Mouse (Mus musculus) embryonic facial prominence, embryonic 12.5 days (tissue): ENCODE results near the gene Prkce. TPM values are rescaled to one million over a fixed set of nuclear protein-coding genes. Genes with fewer than 3 reads are reported as not detected.

ENCODE experiments used
- ATAC-seq: fragments of 200-750 bp; cut with Nextera tagmentation; 2 replicates; pipeline ENCODE4 v1.8.0; 2017; ENCODE audit not compliant: insufficient number of reproducible peaks, insufficient read depth, low FRiP score, low TSS enrichment
- H3K27ac ChIP-seq: fragments of 300-500 bp; sonication (generic); 2 replicates; pipeline ENCODE4 v1.5.1; 2016; ENCODE audit warnings: mild to moderate bottlenecking
- H3K27me3 ChIP-seq: fragments of 300-500 bp; sonication (generic); 2 replicates; pipeline ENCODE4 v1.6.1; 2016; ENCODE audit warnings: mild to moderate bottlenecking, moderate library complexity
- H3K36me3 ChIP-seq: fragments of 300-500 bp; sonication (generic); 2 replicates; pipeline ENCODE4 v1.6.1; 2016; ENCODE audit warnings: mild to moderate bottlenecking
- H3K4me1 ChIP-seq: fragments of 300-500 bp; sonication (generic); 2 replicates; pipeline ENCODE4 v1.6.1; 2016
- H3K4me2 ChIP-seq: fragments of 300-500 bp; sonication (generic); replicated peaks from 2 replicates; pipeline ENCODE4 v1.6.1; 2016; ENCODE audit warnings: mild to moderate bottlenecking, moderate library complexity
- H3K4me3 ChIP-seq: fragments of 300-500 bp; sonication (generic); 2 replicates; pipeline ENCODE4 v1.5.1; 2016; ENCODE audit warnings: mild to moderate bottlenecking
- H3K9ac ChIP-seq: fragments of 300-500 bp; sonication (generic); 2 replicates; pipeline ENCODE4 v1.6.1; 2016; ENCODE audit warnings: mild to moderate bottlenecking, moderate library complexity
- H3K9me3 ChIP-seq: fragments of 300-500 bp; sonication (generic); 2 replicates; pipeline ENCODE4 v1.6.1; 2016; ENCODE audit warnings: mild to moderate bottlenecking, moderate library complexity
- WGBS: fragments of 180-500 bp; shearing (Covaris S2); methylation state at CpG from one replicate; pipeline ENCODE4 v1.1.7; 2016; 5-methylcytosine and 5-hydroxymethylcytosine counted together
- polyA plus RNA-seq: library from polyadenylated mRNA; unstranded; fragments of >200 nt; fragmentation: Nextera tagmentation; extraction: Ambion mirVana; gene quantifications from 2 replicates; pipeline ENCODE4 v1.2.1, GENCODE M21; 2016

Gene Prkce
- polyA plus RNA-seq, 1 experiment from 2014 or later: 9.8 TPM

DNA sequence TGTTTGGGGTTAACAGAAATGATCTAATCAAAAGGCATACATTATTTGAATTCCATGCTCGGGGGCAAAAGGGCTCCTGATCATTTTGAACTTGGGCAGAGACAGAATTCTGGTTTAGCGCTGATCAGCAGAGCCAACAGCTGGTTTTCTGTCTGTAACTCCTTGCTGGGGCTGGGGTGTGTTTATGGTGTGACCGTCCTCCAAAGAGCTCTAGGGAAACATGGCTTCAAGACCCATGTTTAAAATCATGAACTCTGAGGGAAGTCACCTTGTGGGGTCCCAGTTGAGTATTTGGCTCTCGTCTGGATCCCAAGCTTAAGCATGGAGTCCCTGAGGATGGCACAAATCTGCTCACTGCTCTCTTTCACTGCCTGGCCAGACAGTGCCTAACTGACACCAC lies 183.7 kb downstream of the Prkce start:
- H3K9ac ChIP-seq: no peak overlapping the region
- H3K27ac ChIP-seq: no peak overlapping the region
- no peak overlapping the region for H3K4me3 ChIP-seq
- H3K9me3 ChIP-seq: no peaks in the 10 kb centered on the region
- H3K27me3 ChIP-seq: no peaks in the 10 kb centered on the region
- peaks cover 20% of the 10 kb centered on the region for H3K4me1 ChIP-seq
- WGBS: 60% methylated on average over 4 of the region's 4 CpGs
- no peak overlapping the region for H3K4me2 ChIP-seq
- ATAC-seq: no peak
- no peaks in the 10 kb centered on the region for H3K36me3 ChIP-seq

DNA sequence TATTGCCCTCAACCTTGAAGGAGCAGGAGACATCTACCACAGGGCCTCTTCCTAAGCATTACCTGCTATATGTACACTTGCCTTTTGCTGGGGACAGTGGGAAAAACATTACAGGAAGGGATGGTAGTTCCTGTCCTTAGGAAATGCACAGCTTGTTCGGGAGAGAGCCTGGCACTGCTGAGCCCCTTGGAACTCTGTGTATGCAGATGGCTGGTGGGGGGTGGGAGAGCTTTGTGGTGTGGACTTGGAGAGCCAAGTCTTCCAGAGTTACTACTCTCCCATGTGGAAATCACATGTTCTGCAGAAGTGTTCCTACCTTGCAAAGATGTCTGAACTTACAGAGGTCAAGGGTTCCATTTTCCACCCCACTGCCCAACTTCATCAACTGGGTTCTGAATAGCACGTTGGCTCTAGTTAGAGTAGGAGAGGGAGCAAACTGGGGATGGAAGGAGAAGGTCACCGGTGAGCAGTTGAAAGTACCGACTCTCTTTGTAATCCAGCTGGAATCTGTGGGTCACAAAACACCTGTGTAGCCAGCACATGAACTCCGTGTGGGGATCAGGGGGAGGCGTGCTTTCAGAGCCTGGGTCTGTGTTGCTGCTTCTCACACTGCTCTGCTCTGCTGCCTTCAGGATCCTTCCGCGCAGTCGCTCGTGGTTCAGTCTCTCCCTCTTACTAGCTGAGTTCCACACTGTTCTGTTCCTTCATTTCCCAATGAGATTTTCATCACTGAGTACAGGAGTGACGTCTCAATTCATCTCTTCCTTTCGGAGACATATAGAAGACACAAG lies 184.9 kb downstream of the Prkce start:
- Histone ChIP-seq H3K27ac (no peak overlapping the region), H3K4me1 (peaks cover 21% of the 10 kb centered on the region), H3K9me3 (no peaks in the 10 kb centered on the region), H3K4me3 (no peak overlapping the region), H3K36me3 (no peaks in the 10 kb centered on the region), H3K27me3 (no peaks in the 10 kb centered on the region), H3K9ac (no peak overlapping the region), H3K4me2 (no peak overlapping the region)
- WGBS: 81% methylated on average over 12 of the region's 12 CpGs
- ATAC-seq: no peak

GRCm38 (mm10) chr17:86353679-86354078 lies 186.1 kb downstream of the Prkce start:
- no peak overlapping the region for H3K9ac ChIP-seq
- peaks cover 30% of the 10 kb centered on the region for H3K4me1 ChIP-seq
- no peaks in the 10 kb centered on the region for H3K9me3 ChIP-seq
- no peaks in the 10 kb centered on the region for H3K36me3 ChIP-seq
- 71% methylated on average over 4 of the region's 4 CpGs for WGBS
- H3K27me3 ChIP-seq: no peaks in the 10 kb centered on the region
- no peak for ATAC-seq
- no peak overlapping the region for H3K27ac ChIP-seq
- no peak overlapping the region for H3K4me3 ChIP-seq
- H3K4me2 ChIP-seq: no peak overlapping the region

DNA sequence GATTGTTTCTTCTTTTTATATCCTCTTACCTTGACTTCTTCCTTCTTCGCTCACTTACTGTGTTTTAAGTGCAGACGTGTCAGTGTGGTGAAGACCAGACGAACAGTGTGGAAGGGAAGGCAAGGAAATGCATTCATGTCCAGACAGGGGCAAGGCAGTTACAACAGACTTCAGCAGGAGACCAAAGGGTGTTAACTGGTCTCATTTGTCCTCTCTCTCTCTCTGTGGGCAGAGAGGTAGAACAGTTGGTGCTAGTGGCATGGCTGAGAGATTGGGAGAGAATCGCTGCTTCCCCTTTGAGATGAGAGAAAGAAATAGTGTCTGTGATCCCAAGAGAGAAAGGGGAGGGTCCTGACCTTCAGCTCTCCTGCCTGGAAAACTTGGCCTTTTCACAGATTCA lies 186.5 kb downstream of the Prkce start:
- peaks cover 35% of the 10 kb centered on the region for H3K4me1 ChIP-seq
- H3K27me3 ChIP-seq: no peaks in the 10 kb centered on the region
- H3K4me2 ChIP-seq: no peak overlapping the region
- WGBS: 68% methylated on average over 4 of the region's 4 CpGs
- H3K9ac ChIP-seq: no peak overlapping the region
- H3K27ac ChIP-seq: no peak overlapping the region
- ATAC-seq: no peak
- no peak overlapping the region for H3K4me3 ChIP-seq
- no peaks in the 10 kb centered on the region for H3K9me3 ChIP-seq
- H3K36me3 ChIP-seq: no peaks in the 10 kb centered on the region

GRCm38 (mm10) chr17:86354896-86355295 lies 187.3 kb downstream of the Prkce start:
- Histone ChIP-seq H3K27ac (no peak overlapping the region), H3K36me3 (no peaks in the 10 kb centered on the region), H3K9me3 (no peaks in the 10 kb centered on the region), H3K4me3 (no peak overlapping the region), H3K9ac (no peak overlapping the region), H3K27me3 (no peaks in the 10 kb centered on the region), H3K4me1 (peaks cover 36% of the 10 kb centered on the region), H3K4me2 (no peak overlapping the region)
- ATAC-seq: no peak
- WGBS: 93% methylated on average over 3 of the region's 3 CpGs

DNA sequence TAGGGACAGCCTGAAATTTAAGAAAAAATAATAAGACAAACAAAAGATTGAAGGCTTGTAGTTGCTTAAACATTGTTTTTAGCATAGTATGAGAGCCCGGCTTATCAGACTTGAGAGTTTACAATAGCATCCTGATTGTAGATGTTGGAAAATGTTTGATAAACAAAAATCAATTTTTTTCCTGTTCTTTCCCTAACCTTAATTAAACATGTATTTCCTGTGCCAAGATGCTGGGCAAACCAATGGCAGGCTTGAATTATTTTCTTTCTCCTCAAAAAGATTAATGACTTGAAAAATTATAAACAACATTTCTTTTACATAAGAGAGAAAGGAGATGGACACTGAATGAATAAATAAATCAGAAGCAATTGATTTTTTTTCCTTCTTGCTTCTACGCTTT lies 187.7 kb downstream of the Prkce start:
- H3K27ac ChIP-seq: no peak overlapping the region
- H3K27me3 ChIP-seq: no peaks in the 10 kb centered on the region
- no peaks in the 10 kb centered on the region for H3K9me3 ChIP-seq
- H3K4me3 ChIP-seq: no peak overlapping the region
- H3K9ac ChIP-seq: no peak overlapping the region
- WGBS: 72% methylated on average over 2 of the region's 2 CpGs
- no peak overlapping the region for H3K4me2 ChIP-seq
- H3K36me3 ChIP-seq: no peaks in the 10 kb centered on the region
- ATAC-seq: no peak
- H3K4me1 ChIP-seq: peaks cover 34% of the 10 kb centered on the region

DNA sequence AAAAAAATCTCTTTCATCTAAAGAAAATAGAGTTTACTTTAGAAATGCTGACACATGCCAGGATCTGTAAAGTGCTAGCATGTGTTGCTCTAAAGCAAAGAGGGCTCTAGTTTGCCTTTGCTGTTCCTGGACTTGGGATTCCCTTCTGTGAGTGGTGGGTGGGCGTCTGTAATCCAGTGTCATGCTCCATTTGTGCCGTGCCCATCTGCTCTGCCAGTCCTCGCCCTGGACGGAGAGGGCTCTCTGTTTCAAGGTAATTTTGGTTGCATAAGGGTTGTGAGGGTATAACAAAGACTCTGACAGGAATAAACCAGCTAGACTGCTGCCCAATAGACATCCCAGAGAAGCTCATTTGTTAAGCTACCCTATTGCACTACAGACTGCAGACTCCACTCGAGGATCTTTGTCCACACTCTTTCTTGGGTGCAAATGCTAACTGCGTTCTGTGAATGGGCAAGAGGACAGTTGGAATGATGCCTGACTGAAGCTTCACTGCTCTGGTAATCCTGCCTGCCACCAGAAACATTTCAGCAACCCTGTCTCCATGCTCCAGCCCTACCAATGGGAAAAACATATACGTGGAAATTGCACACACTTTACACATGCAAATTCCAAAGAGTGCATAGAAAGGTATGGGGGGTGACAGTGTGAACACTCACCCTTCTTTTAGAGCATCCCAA lies 188.3 kb downstream of the Prkce start:
- H3K4me1 ChIP-seq: peaks cover 28% of the 10 kb centered on the region
- 0 out of 2 replicates have a peak overlapping the region, but pooled peaks have one; percentile 33 for H3K27ac ChIP-seq
- H3K27me3 ChIP-seq: no peaks in the 10 kb centered on the region
- ATAC-seq: no peak
- H3K4me2 ChIP-seq: no peak overlapping the region
- H3K4me3 ChIP-seq: no peak overlapping the region
- H3K36me3 ChIP-seq: no peaks in the 10 kb centered on the region
- no peaks in the 10 kb centered on the region for H3K9me3 ChIP-seq
- 54% methylated on average over 7 of the region's 7 CpGs for WGBS
- H3K9ac ChIP-seq: no peak overlapping the region

- Histone ChIP-seq H3K9me3 (no peaks in the 10 kb centered on the region), H3K36me3 (no peaks in the 10 kb centered on the region), H3K4me3 (no peak overlapping the region), H3K4me1 (peaks cover 22% of the 10 kb centered on the region), H3K4me2 (no peak overlapping the region), H3K9ac (no peak overlapping the region), H3K27me3 (no peaks in the 10 kb centered on the region), H3K27ac (peak overlapping the region; percentile 50; the same call in 1 of the 2 replicates)
- ATAC-seq: no peak
- WGBS: 12% methylated on average over 5 of the region's 5 CpGs
These were observed 190.8 kb downstream of the Prkce start for GRCm38 (mm10) chr17:86358388-86358787.

DNA sequence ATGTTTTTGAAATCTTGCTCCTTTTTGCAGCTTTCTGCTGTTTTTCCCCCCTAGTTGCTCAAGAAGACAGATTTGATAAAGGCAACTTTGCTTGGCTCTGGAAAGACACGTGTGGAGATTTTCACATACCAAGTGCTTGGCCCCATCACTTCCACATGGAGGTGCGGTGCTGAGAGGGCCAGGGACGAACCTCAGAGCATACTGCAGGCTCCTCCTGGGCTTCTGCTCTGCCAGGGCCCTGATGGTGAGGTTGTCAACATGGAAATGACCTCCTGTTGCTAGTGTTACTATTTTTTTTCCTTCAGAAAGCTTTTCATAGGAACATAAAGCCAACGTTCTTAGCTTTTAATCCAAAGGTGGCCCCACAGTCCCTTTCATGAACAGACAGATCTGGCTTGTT lies 191.3 kb downstream of the Prkce start:
- H3K27ac ChIP-seq: peak overlapping the region; percentile 50; the same call in 1 of the 2 replicates
- no peaks in the 10 kb centered on the region for H3K36me3 ChIP-seq
- H3K4me3 ChIP-seq: no peak overlapping the region
- 37% methylated on average over 4 of the region's 4 CpGs for WGBS
- H3K9ac ChIP-seq: no peak overlapping the region
- no peaks in the 10 kb centered on the region for H3K9me3 ChIP-seq
- no peak overlapping the region for H3K4me2 ChIP-seq
- no peaks in the 10 kb centered on the region for H3K27me3 ChIP-seq
- peaks cover 22% of the 10 kb centered on the region for H3K4me1 ChIP-seq
- ATAC-seq: no peak

- WGBS: 90% methylated on average over 3 of the region's 3 CpGs
- Histone ChIP-seq H3K9ac (no peak overlapping the region), H3K27me3 (no peaks in the 10 kb centered on the region), H3K36me3 (no peaks in the 10 kb centered on the region), H3K27ac (no peak overlapping the region), H3K9me3 (no peaks in the 10 kb centered on the region), H3K4me3 (no peak overlapping the region), H3K4me1 (peaks cover 29% of the 10 kb centered on the region), H3K4me2 (no peak overlapping the region)
- no peak for ATAC-seq
These were observed 193.3 kb downstream of the Prkce start for GRCm38 (mm10) chr17:86360849-86361248.

- Histone ChIP-seq H3K36me3 (no peaks in the 10 kb centered on the region), H3K4me3 (no peak overlapping the region), H3K4me2 (no peak overlapping the region), H3K9me3 (no peaks in the 10 kb centered on the region), H3K27ac (no peak overlapping the region), H3K4me1 (peaks cover 31% of the 10 kb centered on the region), H3K9ac (no peak overlapping the region), H3K27me3 (no peaks in the 10 kb centered on the region)
- WGBS: 68% methylated on average over 5 of the region's 5 CpGs
- ATAC-seq: no peak
These were observed 195.8 kb downstream of the Prkce start for GRCm38 (mm10) chr17:86363356-86363755.
